Mouse (Mus musculus): ENCODE data around the gene Elmo1. TPM values are rescaled to one million over a fixed set of nuclear protein-coding genes. Genes with fewer than 3 reads are reported as not detected.

Gene Elmo1
- polyA plus RNA-seq, 1 experiment: 11.3 TPM

DNA sequence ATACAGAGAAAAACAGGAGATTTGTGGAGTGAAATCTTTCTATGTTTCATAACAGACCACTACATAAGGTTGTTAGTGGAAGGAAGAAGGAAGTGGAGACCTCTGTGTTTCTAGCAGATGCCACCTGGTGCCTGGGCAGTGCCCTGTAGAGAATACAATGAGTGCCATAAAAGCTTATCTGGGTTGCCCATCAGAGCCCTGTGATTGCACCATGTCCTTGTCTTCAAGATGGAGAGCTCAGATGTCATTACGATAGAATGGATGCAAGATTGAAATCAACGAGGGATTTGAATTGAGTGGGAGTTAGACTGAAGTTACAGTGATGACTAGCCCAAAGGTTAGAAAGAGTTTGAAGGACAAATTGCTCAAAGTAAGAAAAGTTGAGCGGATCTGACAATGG is 252.5 kb downstream of the Elmo1 start:
- 64% methylated on average over 3 of the region's 3 CpGs for WGBS
- DNase-seq (ENCODE audit: low read depth, low spot score): no peak

DNA sequence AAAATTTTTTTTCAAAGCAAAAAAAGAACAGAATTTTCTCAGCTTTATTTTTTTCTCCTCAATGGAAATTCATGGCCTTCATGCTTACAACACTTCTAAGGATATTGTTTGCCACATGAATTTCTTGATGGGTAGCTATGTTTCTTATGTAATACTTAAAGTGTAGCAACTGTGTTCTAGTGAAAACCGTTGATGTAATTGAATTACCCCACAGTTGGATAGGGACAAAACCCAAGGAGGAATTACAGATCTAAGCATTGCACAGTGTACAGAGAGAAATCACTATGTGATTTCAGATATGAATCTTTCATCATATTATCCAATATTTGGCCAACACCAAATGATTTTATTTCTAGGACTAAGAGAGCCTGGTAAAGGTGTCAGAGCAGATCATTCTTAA is 259.4 kb downstream of the Elmo1 start:
- DNase-seq (ENCODE audit: low read depth, low spot score): no peak
- 75% methylated on average over 1 of the region's 1 CpGs for WGBS

DNA sequence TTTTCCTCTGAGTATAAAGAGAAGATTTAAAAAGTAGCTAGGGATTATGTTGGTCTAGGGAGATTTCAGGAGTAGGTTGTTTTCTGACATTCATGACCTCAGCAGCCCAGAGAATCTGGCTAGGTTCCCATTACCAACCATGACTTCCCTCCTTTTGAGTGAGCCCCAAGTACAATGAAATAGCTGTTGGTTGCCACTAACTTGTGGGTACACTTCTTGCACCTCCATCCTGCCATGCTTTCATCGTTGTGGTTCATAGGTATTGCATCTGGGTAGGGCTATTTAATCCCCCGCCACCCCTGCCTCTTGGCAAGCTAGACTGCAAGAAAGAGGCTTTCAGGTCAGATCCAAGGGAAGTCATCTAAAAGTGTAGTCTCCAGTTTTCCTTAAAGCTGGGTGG is 262.2 kb downstream of the Elmo1 start:
- 97% methylated on average over 2 of the region's 2 CpGs for WGBS

DNA sequence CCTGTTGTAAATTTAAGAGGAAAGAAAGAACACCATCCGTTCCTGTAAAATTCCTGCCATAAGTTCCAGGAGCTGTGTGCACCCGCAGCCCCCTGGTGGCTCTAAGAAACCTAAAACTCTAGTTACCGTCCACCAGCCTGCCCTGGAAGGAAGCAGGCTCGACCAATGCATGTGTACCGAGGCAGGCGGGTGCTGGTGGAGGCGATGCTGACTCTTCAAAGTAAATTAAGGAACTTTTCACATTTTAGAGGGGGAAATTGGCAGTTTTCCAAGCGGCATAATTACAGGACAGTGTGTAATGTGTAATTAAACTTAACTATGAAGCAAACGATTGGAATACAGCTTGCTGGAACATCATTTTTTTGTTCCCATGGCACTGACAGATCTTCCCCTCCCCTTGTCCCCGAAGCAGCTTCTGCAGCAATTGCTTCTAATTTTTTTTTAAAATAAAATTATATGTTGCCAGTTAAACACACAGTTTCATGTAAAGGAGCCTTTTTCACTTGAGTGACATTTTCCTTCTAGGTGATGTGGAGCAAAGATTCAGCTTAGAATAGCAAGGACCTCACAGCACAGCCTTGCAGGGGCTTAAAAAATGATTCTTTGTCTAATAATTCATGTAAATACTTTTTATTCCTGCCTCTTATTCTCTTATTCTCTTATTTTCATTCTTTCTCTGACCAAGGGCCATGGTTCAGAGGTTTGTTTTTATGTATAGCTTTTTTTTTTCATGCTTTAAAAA is 263.6 kb downstream of the Elmo1 start:
- WGBS: 46% methylated on average over 10 of the region's 10 CpGs
- DNase-seq (ENCODE audit: low read depth, low spot score): no peak

More for the DNA sequence above, 262.2 kb downstream of the Elmo1 start:
- no peak for DNase-seq (ENCODE audit: low read depth, low spot score)

DNA sequence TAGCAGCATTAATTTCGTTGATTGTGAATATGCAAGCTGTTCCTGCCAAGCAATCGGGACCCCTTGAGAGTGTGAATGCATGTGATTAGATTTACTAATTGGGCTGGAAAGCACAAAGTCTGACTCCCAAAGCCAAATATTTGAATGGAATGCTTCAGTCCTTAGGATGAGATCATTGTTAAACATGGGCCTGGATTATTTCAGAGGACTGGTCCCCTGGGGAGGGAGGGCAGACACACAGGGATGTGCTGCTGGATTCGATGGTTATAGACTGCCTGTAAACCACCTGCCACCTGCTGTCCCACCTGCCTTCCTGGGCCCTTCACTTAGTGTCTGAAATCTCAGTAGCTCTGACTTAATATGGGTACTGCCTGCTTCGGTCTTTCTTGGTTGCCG is 264.2 kb downstream of the Elmo1 start:
- WGBS: 71% methylated on average over 5 of the region's 5 CpGs

DNA sequence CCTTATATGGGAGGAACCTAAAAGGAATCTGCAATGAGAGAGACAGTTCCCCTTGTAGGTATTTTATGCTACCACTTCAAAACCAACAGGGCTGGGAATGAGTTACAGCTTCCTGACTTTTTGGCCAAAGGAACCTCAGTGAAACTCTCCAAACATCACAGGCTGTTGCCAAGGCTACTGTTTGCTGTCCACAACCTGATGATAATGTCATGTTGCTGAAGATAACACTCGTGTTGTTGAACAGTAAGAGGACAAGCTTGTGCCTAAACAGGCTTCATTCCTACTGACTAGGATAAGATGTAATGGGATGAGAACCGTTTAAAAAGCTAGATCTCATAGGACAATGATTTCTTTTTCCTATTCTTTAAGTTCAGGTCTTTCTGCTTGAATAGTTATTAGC is 272.1 kb downstream of the Elmo1 start:
- WGBS: 66% methylated on average over 2 of the region's 2 CpGs
- no peak for DNase-seq (ENCODE audit: low read depth, low spot score)

More for the DNA sequence above, 264.2 kb downstream of the Elmo1 start:
- no peak for DNase-seq (ENCODE audit: low read depth, low spot score)

DNA sequence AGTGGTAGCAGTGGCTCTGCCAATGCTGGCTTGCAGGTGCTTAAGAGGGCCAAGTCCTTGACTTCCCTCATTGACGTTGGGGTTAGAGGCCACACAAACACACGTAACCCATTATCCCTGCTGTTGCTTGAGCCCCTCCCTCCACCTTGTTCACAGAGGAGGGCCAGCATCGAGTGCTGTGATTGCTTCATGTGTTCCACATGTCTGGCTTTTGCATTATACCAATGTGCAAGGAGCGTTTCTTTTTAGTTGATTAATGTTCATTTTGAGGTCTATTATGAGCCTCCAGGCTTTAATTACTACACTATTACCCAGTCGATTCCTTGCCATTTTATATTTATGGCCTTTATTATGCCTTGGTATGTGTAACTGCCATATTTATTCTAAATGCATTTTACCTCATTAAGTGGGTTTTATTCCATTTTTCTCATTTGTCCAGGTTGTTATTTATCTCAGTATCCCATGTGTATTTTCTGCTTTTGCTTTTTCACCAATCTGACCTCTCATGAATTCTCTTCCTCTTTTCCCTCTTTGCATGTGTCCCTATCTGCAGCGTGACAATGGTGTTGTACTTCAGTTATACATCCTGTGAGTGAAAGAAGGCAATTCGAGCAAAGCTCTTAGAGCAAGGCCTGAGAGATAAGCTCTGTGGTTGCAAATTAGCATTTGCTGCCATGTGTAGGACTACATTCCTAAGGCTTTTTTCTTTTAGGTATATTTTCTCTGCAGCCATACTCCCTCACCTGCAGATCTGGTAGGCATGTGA is 275.6 kb downstream of the Elmo1 start:
- WGBS: 70% methylated on average over 7 of the region's 7 CpGs
- no peak for DNase-seq (ENCODE audit: low read depth, low spot score)

DNA sequence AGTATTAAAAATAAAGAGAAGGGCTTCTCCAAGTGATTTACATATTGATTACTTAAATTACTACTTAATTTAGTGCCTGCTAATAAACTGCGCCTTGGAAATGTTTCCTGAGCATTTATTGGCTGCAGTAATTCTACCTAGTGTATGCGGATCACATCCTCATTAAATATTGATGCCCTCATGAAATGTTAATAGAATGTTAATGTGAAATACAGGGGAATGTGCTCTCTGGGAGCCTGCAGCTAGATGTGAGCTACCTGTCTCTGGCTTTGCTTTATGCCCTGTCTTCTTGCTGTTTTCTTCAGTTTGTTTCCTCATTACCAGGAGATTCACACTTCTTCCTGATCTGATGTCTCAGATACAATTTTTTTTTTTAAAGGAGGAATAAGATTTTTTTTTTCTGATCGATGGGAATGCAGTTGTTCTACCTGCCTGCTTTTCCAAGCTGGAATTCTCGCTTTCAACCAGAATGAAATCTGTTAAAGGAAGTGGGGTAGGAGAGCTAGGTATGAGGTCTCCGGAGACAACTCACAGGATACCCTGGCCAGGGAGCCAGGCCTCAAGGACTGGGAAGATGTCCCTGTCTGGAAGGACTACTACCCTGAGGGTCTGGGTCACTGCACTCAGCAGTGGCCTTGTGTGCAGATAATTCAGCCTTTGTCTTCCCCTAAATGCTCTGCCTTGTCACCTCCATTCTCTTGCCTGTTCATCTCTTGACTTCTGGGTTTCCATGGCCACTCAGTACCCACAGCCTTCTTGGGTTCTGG is 279.8 kb downstream of the Elmo1 start:
- 90% methylated on average over 5 of the region's 5 CpGs for WGBS
- no peak for DNase-seq (ENCODE audit: low read depth, low spot score)

DNA sequence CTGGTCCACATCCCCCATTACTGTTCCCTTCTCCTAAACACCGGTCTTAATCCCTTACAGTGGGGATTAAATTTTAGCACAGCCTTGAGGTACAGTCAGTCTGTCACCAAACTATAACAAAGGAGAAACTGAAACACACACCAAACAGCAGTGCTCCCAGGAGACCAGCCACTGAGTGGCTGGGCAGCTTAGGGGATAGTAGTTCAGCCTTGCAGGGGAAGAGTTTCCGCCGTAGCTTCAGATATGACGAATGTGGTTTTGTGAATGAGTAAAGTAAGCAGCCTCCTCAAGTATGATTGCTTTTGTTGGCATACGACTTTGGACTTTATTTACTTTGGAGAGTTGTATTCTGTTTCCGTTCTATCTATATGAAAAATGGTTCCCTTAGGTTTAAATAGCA is 281.1 kb downstream of the Elmo1 start:
- 66% methylated on average over 6 of the region's 6 CpGs for WGBS
- no peak for DNase-seq (ENCODE audit: low read depth, low spot score)

DNA sequence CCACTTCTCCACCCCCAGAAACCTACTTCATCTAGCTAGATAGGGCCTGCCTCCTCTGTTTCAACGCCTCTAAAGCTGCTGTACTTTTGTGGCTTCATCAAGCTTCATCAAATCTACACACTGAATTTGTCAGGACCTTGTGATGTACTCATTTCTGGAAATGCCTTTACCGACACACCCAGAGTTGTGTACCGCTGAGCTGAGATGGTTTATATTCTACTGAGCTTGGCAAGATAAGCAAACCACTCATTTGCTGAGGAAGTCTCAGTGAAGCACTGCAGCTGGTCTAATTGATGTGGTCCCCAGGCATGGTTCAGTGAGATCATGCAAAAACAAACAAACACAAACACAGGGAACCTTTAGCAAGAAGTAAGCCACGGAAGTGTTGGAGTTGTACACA is 281.9 kb downstream of the Elmo1 start:
- DNase-seq (ENCODE audit: low read depth, low spot score): no peak
- WGBS: 68% methylated on average over 4 of the region's 4 CpGs

DNA sequence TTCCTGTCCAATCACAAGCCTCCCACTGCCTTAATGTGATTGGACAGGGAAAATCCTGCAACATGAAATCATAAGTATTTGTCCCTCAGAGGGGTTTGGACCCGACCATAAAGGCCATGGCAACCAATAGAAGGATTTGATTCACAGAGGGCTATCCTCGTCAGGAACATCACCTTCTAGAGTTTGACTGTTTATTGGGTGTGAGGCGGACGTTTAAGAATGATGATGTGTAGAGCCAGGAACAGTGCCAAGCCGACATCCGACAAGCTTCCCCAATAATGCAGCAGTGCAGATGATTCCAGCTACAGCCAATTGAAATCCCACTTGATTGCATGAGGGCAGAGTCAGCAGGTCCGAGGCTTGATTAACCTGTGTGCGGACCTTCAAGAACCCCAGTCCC is 288.5 kb downstream of the Elmo1 start:
- 85% methylated on average over 8 of the region's 8 CpGs for WGBS

DNA sequence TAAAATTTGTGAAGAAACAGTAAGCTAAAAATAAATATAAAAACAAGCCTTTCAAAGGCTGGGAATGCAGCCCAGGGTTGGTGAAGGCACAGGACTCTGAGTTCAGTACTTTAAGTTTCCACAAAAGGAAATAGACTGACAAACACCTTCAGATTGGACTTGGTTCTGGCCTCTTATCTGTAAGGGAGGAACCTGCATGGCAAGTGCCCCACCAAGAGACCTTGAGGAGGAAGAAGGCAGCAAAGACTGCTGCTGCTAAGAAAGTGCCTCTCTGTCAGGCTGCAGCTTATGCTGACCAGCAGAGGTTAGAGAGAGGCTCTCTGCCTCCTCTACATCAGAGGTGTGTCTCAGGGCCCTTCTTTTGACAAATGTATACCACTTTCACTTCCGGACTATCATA is 293.5 kb downstream of the Elmo1 start:
- 55% methylated on average over 1 of the region's 1 CpGs for WGBS
- DNase-seq (ENCODE audit: low read depth, low spot score): no peak

More for the DNA sequence above, 288.5 kb downstream of the Elmo1 start:
- no peak for DNase-seq (ENCODE audit: low read depth, low spot score)

DNA sequence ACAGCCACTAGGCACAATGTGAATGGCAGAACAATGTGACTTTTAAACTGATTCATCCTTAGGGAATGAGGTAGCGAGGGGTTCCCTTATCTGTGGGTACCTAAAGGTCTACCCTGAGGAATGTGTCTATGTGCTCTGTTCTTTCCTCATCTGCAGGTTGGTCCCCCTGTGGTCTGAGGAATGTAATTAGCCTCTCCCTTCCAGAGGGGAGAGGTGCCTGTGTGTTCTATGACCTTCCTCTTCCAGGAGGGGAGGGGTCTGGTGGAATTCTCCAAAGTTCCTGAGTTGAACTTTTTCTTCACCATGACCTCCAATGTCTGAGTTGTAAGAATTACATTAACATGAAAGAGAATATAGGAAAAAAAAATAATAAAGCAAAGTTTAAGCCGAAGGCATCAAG is 294.4 kb downstream of the Elmo1 start:
- WGBS: 97% methylated on average over 2 of the region's 2 CpGs

DNA sequence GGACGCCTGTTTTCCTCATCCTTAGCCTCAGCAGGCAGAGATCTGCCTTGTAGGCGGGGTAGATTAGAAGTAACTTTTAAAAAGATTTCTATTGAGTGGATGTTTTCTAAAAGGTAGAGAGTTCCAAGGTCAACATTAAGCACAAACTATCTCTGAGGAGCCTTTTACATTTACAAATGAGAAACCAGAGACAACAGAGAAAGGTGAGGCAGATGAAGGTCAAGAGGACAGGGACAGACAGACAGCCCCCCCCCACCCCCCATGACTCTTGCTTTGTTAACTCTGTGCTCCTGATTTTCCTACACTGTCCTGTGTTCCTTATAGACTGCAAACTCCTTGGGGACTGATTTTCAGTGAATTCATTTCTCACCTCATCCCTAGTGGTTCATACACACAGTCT is 295.0 kb downstream of the Elmo1 start:
- no peak for DNase-seq (ENCODE audit: low read depth, low spot score)
- 91% methylated on average over 2 of the region's 2 CpGs for WGBS

More for the DNA sequence above, 294.4 kb downstream of the Elmo1 start:
- DNase-seq (ENCODE audit: low read depth, low spot score): no peak

DNA sequence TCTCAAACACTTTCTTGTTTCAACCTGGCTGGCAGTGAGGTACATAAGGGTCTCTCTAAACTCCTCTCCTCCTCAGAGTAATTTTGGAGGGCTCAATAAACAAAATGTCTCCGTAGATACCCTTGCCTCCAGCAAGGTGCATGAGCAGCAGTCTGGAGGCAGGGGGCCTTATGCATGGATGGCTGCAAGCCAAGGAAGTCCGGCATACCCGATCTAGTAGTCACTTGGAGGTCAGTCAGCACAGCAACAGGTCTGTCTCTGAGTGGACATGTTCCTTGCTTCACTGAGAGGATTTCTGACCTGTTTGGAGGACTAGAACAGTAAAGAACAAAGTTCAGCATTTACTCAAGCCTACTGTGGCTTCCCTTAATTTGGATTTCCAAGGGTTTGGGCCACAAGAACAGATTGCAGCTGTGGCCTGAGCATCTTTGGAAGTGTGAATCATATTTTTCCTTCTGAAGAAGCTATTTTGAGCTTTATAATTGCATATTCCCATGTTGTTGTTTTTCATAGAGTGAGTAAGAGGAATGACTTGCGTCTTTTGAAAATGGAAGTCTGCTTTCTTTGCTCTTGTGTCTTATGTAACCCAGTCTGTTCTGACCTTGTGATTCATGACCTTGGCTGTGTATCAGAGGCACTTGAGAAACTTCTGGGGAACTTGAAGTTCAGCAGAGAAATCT is 296.2 kb downstream of the Elmo1 start:
- WGBS: 71% methylated on average over 4 of the region's 4 CpGs
- no peak for DNase-seq (ENCODE audit: low read depth, low spot score)

DNA sequence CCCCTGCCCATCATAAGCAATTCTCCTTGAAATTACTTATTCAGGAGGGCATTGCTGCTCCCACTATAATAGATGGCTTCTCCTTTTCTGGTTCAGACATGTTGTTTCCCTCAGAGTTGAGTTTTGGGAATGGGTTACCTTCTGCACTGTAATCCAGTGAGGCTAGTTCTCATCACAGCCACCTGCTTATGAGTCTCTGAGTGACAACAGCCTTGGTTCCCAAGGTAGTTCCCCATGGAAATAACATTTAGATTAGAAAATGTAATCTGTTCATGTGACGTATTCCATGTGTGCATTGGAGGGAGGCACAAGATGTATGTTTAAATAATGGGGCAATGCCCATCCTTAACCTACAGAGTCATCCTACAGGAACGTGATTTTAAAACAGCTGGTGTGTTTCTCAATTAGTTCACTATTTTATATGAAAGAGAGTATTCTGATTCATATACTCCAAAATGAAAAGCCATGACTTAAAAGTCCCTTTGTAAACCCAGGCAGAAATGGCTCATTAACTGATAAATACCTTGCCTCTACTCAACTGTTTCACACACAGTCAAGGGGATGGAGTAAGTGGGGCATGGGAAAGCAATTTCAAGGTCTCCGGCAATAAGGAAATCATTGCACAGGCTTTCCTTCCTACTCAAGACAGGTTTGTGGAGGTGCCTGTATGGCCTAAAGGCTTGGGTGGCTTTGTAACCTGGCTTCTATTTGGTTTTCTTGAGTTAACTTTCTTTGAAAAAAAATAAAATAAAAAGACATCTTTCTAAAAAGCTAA is 302.6 kb downstream of the Elmo1 start:
- DNase-seq (ENCODE audit: low read depth, low spot score): no peak
- 57% methylated on average over 3 of the region's 3 CpGs for WGBS

DNA sequence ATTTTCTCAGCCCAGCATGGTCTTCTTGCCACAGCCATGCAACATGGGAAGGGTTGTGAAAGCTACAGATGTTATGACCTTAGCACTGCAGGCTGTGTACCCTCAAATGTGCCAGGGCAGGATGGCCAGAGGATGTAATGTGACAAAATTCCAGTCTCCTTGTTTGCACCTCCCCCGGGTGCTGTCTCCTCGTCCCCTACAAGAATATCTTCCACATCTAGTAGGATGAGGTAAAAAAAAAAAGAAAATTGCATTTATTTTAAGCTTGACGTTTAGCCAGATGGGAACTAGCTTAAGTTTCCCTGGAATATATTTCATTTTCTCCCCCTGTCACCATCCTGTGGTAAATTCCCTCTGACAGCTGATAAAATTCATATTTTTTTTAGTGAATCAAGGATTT is 307.3 kb downstream of the Elmo1 start:
- WGBS: 87% methylated on average over 3 of the region's 3 CpGs
- no peak for DNase-seq (ENCODE audit: low read depth, low spot score)

DNA sequence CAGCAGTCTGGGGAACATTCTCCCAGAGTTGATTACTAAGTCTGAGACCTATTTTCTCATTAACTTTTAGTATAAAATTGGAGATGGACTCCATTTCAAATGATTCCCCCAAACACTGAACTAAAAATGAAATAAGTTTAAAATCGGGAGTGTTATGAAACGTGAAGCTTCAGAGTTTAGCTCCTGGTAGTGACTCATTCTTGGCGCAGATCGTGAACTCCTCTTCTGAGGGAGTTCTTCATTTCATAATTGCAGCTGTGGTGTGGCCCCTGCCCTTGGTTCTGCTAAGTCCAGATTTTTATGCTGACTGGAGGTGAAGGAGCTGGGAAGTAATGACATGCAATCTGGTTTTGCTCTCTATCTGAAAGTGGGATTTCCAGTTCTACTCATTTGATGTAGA is 307.9 kb downstream of the Elmo1 start:
- WGBS: 80% methylated on average over 4 of the region's 4 CpGs

DNA sequence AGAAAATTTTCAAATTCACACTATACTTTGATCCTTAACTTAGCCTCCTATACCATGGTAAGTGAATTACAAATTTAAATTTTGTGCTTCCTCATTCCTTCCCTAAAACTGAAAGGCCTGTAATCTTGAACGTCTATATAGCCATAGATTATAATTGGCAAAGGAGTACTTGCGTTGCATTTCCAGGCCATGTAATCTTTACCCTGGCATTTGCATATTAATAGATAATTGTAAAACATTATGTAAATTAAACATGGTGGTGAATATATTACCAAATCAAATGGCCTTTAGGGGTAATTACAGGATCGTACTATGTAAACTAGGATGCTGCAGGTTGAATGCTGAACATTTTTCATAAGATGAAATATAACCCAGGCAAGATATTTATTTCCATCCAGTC is 314.1 kb downstream of the Elmo1 start:
- 74% methylated on average over 3 of the region's 3 CpGs for WGBS
- no peak for DNase-seq (ENCODE audit: low read depth, low spot score)

More for the DNA sequence above, 307.9 kb downstream of the Elmo1 start:
- no peak for DNase-seq (ENCODE audit: low read depth, low spot score)
